Mouse (Mus musculus): ENCODE measurements at regions not wholly inside any gene's neighbourhood (a gene's known extent, or its start where the extent isn't known, plus 50 kb on each side); places are given as distances from the start of the nearest gene placed in this dataset.

DNA sequence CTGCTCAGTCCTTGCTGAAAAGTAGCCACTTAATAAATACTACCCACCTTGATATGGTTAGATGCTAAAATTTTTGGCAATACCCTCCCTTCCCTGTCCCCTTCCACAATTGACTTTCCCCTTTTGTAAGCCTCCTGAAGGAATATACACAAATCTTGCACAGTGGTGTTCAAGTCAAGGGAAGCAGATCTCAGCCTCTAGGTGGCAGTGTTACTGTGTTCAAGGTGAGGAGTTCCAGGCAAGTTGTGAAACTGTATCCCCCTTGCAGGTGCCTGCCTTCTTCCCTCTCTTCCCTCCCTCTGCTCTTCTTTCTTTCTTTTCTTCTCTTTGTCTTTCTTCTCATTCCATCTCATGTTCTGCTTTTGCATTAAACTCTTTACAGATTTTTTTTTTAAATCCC lies 239.1 kb downstream of the Sec16b start:
- Histone ChIP-seq H3K9me3 (replicated peaks) (peaks cover 3% of the 10 kb centered on the region; the same call in 1 of the 2 replicates), H3K4me2 (no peak overlapping the region), H3K36me3 (no peaks in the 10 kb centered on the region), H3K4me3 (no peak overlapping the region), H3K9ac (no peak overlapping the region), H3K27me3 (replicated peaks) (no peaks in the 10 kb centered on the region), H3K4me1 (replicated peaks) (no peaks in the 10 kb centered on the region), H3K27ac (ENCODE audit: poor library complexity, severe bottlenecking) (no peak overlapping the region)
- ATAC-seq (ENCODE audit: insufficient number of reproducible peaks, low FRiP score), result no peak

DNA sequence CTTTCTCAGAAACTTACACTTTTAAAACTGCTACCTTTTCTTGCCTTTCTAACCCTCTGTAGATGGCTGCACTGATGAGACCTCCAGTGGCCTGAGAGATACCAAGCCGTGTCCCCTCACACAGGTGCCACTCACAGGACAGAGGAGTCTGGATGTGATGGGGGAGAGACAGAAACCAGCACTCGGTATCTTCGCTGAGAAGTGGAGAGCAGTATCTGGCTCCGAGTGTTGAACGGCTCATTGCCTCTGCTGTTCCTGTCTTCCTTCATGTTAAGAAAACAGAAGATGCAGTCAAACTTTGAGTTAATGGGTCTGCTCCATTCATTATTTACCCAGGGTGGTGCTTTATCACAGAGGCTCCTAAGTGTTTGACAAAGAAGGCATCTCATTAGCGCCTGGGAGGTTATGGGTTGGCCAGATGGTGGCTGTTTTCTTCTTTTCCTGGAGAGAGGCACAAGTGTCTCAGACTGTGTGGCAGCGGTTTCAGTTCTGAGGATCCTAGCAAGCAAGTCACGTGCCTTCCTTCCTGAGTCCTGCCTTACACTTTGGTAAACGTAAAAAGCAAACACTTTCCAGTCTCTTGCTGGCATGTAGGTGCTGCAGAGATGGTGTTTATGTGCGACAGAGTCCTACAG lies 248.6 kb downstream of the Sec16b start:
- Histone ChIP-seq H3K36me3 (no peaks in the 10 kb centered on the region), H3K27me3 (replicated peaks) (no peaks in the 10 kb centered on the region), H3K4me2 (no peak overlapping the region), H3K9me3 (replicated peaks) (no peaks in the 10 kb centered on the region), H3K4me3 (no peak overlapping the region), H3K27ac (ENCODE audit: poor library complexity, severe bottlenecking) (no peak overlapping the region), H3K4me1 (replicated peaks) (no peaks in the 10 kb centered on the region), H3K9ac (no peak overlapping the region)
- no peak for ATAC-seq (ENCODE audit: insufficient number of reproducible peaks, low FRiP score)
- 36% methylated on average over 10 of the region's 10 CpGs for WGBS

DNA sequence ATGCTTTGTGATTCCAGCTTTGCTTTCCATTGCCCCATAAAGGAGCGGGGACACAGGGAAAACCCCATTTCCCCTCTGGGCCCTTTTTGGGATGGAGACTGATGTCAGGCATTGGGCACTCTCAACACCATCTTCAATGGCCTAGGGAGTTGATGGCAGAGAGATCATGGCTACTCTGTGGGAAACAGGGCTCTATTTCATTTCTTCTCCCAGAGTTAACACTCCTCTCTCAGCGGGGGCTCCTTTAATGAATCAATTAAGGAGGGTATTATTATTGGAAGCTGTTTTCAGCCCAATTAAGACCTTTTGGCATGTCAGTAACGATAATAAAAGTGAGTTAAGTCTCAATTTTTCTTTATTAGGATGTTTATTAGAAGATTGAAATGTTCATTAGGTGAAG lies 250.4 kb downstream of the Sec16b start:
- Histone ChIP-seq H3K27me3 (replicated peaks) (no peaks in the 10 kb centered on the region), H3K36me3 (no peaks in the 10 kb centered on the region), H3K4me3 (no peak overlapping the region), H3K9ac (no peak overlapping the region), H3K4me1 (replicated peaks) (no peaks in the 10 kb centered on the region), H3K4me2 (no peak overlapping the region), H3K27ac (ENCODE audit: poor library complexity, severe bottlenecking) (no peak overlapping the region), H3K9me3 (replicated peaks) (no peaks in the 10 kb centered on the region)
- 75% methylated on average over 3 of the region's 3 CpGs for WGBS
- ATAC-seq (ENCODE audit: insufficient number of reproducible peaks, low FRiP score), result no peak

DNA sequence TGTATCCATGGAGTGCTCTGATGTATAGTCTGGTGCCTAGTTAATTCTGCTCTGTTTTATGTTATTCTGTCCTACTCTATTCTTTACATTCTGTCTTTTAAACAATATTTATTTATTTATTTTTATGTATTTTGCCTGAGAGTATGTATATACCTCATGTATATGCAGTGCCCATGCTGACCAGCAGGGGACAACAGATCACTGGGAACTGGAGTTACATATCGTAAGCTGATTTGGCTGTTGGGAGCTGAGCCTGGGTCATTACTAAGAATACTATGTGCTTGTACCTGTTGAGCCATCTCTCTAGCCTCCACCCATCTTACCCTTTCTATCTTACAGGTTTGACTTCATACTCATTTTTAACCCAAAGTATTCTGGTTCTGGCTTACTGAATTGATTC lies 251.8 kb downstream of the Sec16b start:
- H3K9me3 ChIP-seq (replicated peaks), result no peaks in the 10 kb centered on the region
- no peaks in the 10 kb centered on the region for H3K27me3 ChIP-seq (replicated peaks)
- no peak overlapping the region for H3K4me3 ChIP-seq
- H3K27ac ChIP-seq (ENCODE audit: poor library complexity, severe bottlenecking), result no peak overlapping the region
- 80% methylated on average over 1 of the region's 1 CpGs for WGBS
- H3K4me1 ChIP-seq (replicated peaks), result no peaks in the 10 kb centered on the region
- no peak overlapping the region for H3K9ac ChIP-seq
- H3K36me3 ChIP-seq, result no peaks in the 10 kb centered on the region
- H3K4me2 ChIP-seq, result no peak overlapping the region
- ATAC-seq (ENCODE audit: insufficient number of reproducible peaks, low FRiP score), result no peak

DNA sequence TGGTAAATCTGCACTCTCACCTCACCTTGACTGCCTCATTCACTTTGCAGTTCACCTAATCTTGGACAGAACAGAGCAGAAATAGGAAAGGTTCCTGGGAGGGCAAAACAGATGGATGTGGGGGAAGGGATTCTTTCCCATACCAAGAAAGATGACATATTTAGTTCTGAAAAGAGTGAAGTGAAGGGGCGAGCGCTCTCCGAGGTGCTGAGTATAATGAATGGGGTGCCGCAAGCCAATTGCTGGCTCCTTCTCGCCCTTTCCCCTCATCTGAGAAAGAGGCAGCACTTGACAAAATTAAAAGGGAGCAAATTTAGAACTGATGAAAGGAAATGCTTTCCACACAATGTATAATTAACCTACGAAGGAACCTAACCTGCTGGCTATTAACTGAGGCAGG lies 261.7 kb downstream of the Sec16b start:
- no peaks in the 10 kb centered on the region for H3K27me3 ChIP-seq (replicated peaks)
- ATAC-seq (ENCODE audit: insufficient number of reproducible peaks, low FRiP score), result no peak
- no peak overlapping the region for H3K27ac ChIP-seq (ENCODE audit: poor library complexity, severe bottlenecking)
- no peak overlapping the region for H3K9ac ChIP-seq
- no peaks in the 10 kb centered on the region for H3K9me3 ChIP-seq (replicated peaks)
- H3K36me3 ChIP-seq, result no peaks in the 10 kb centered on the region
- no peak overlapping the region for H3K4me2 ChIP-seq
- H3K4me1 ChIP-seq (replicated peaks), result no peaks in the 10 kb centered on the region
- H3K4me3 ChIP-seq, result no peak overlapping the region
- WGBS, result 41% methylated on average over 6 of the region's 6 CpGs

DNA sequence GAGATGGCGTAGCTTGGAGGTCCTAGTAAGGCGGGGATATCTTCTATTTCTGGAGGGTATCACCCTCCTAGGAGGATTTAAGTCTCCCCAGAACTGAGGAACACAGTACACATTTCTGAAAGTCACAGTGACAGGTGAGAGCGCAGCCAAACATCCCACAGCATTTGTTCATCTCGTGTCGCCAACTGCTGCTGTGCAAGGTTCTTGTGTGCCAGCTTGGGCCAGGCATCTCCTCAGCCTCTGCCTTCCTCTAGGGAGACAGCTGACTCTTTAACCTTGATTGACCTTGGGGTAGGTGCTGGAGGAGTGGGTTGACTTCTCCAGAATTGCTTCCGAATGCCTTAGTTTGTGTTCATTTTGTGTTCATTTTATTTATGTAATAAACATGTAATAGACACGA lies 291.2 kb downstream of the Sec16b start:
- no peak for ATAC-seq (ENCODE audit: insufficient number of reproducible peaks, low FRiP score)
- Histone ChIP-seq H3K36me3 (no peaks in the 10 kb centered on the region), H3K4me2 (no peak overlapping the region), H3K27ac (ENCODE audit: poor library complexity, severe bottlenecking) (no peak overlapping the region), H3K27me3 (replicated peaks) (no peaks in the 10 kb centered on the region), H3K9ac (no peak overlapping the region), H3K9me3 (replicated peaks) (no peaks in the 10 kb centered on the region), H3K4me3 (no peak overlapping the region), H3K4me1 (replicated peaks) (no peaks in the 10 kb centered on the region)
- WGBS, result 81% methylated on average over 7 of the region's 7 CpGs

DNA sequence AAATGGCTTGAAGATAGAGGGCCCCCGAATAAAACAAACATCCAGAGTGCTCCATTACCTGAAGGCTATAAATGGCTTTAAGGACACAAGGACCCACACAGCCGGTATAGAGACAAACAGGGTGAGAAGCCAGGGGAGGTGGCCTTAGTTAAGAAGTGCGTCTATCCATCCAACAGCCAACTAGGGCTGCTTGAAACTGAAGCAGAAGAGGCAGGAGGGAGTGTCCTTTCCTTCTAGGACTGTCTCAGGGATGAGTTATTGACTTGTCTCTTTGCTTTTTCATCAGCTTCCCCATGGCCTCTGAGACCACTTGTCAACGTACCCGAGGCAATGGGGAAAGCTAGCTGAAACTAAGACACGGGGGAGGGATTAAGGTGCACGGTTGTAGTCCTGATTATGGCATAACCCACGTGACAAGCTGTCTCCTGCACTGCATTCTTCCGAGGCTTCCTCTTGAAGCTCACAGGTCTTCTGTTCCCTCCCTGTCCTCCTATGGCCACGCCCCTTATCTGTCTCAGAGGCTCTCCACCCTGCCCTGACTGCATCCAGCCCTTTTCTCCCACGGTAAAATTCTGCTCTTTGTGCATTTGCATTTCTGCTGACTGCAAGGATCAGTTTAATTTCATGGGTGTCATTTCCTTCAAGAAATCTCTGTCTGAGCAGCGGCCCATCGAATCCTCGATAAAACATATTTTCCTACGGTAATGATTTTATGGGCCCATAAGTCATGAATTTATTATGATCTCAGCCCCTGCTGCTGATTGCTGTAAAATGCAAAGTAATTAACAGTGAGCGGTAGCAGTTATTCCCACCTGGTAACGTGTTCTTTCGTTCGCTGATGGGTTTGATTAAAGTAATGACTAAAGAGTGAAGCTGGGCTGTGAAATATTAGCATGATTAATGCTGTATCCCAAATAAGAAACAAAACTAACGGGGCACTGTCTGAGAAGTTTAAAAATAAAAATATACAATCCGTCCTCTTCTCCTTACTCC lies 292.3 kb downstream of the Sec16b start:
- Histone ChIP-seq H3K4me3 (no peak overlapping the region), H3K4me1 (replicated peaks) (no peaks in the 10 kb centered on the region), H3K4me2 (no peak overlapping the region), H3K9me3 (replicated peaks) (no peaks in the 10 kb centered on the region), H3K9ac (no peak overlapping the region), H3K27ac (ENCODE audit: poor library complexity, severe bottlenecking) (no peak overlapping the region), H3K27me3 (replicated peaks) (no peaks in the 10 kb centered on the region), H3K36me3 (no peaks in the 10 kb centered on the region)
- no peak for ATAC-seq (ENCODE audit: insufficient number of reproducible peaks, low FRiP score)
- 62% methylated on average over 21 of the region's 21 CpGs for WGBS

DNA sequence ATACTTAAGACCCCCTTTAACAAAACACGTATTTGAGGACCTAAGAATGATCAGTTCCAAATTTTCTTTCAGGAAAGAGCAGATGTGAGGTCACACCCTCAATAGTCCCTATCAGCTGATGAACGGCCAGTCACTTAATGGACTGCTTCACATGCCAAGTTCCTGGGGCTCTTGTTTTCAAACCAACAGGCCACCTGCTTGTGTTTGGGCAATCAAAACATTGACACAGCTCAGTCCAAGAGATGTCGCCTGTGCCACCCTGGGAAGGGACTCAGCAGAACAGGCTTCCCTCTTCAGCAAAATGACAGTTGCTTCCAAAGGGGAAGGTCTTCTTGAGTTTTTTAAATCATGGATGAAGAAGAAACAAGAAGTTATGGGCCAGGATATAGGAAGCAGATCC lies 294.6 kb downstream of the Sec16b start:
- Histone ChIP-seq H3K36me3 (no peaks in the 10 kb centered on the region), H3K4me1 (replicated peaks) (no peaks in the 10 kb centered on the region), H3K4me3 (no peak overlapping the region), H3K4me2 (no peak overlapping the region), H3K27me3 (replicated peaks) (no peaks in the 10 kb centered on the region), H3K27ac (ENCODE audit: poor library complexity, severe bottlenecking) (no peak overlapping the region), H3K9me3 (replicated peaks) (no peaks in the 10 kb centered on the region), H3K9ac (no peak overlapping the region)
- 64% methylated on average over 3 of the region's 3 CpGs for WGBS
- no peak for ATAC-seq (ENCODE audit: insufficient number of reproducible peaks, low FRiP score)

DNA sequence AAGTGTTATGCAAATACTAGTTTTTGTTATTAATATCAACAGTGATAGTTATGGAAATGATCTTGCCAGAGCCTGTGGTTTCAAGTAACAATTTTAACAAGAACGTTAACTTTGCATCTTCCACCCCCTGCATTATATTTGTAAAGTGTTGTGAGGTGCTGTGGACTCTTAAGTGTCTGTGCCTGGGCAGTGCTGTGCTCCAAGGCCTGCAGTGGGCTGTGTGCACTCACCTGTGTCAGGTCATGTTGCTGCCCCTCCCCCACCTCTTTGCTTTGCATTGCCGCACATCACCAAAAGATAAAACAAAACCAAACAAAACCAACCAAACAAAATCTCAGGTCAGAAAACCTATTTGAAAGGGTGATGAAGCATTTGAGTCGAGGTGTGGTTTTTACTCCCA lies 297.7 kb downstream of the Sec16b start:
- Histone ChIP-seq H3K4me1 (replicated peaks) (no peaks in the 10 kb centered on the region), H3K9me3 (replicated peaks) (no peaks in the 10 kb centered on the region), H3K27me3 (replicated peaks) (no peaks in the 10 kb centered on the region), H3K27ac (ENCODE audit: poor library complexity, severe bottlenecking) (no peak overlapping the region), H3K36me3 (no peaks in the 10 kb centered on the region), H3K4me2 (no peak overlapping the region), H3K4me3 (no peak overlapping the region), H3K9ac (no peak overlapping the region)
- no peak for ATAC-seq (ENCODE audit: insufficient number of reproducible peaks, low FRiP score)
- WGBS, result 77% methylated on average over 3 of the region's 3 CpGs

DNA sequence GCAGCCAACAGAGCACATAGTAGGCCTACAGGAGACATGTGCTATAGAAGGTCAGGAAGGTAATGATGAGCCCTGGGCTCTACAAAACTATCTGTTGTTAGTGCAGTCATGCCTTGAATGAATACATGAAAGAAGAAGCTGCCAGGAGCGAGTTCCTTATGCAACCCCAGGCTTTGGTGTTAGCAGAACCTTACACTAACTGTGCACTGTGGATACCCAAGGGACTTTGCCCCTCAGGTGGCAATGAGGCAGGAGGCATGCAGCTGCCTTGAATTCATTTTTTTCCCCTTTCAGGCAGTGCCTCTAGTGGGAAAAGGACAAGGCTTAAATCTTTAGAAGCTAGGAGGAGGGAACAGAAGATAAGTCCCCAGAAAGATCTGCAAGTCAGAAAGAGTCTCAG lies 299.8 kb downstream of the Sec16b start:
- ATAC-seq (ENCODE audit: insufficient number of reproducible peaks, low FRiP score), result no peak
- no peaks in the 10 kb centered on the region for H3K36me3 ChIP-seq
- no peaks in the 10 kb centered on the region for H3K27me3 ChIP-seq (replicated peaks)
- no peak overlapping the region for H3K9ac ChIP-seq
- no peak overlapping the region for H3K4me2 ChIP-seq
- WGBS, result 78% methylated on average over 1 of the region's 1 CpGs
- no peaks in the 10 kb centered on the region for H3K9me3 ChIP-seq (replicated peaks)
- no peak overlapping the region for H3K27ac ChIP-seq (ENCODE audit: poor library complexity, severe bottlenecking)
- no peak overlapping the region for H3K4me3 ChIP-seq
- H3K4me1 ChIP-seq (replicated peaks), result no peaks in the 10 kb centered on the region

DNA sequence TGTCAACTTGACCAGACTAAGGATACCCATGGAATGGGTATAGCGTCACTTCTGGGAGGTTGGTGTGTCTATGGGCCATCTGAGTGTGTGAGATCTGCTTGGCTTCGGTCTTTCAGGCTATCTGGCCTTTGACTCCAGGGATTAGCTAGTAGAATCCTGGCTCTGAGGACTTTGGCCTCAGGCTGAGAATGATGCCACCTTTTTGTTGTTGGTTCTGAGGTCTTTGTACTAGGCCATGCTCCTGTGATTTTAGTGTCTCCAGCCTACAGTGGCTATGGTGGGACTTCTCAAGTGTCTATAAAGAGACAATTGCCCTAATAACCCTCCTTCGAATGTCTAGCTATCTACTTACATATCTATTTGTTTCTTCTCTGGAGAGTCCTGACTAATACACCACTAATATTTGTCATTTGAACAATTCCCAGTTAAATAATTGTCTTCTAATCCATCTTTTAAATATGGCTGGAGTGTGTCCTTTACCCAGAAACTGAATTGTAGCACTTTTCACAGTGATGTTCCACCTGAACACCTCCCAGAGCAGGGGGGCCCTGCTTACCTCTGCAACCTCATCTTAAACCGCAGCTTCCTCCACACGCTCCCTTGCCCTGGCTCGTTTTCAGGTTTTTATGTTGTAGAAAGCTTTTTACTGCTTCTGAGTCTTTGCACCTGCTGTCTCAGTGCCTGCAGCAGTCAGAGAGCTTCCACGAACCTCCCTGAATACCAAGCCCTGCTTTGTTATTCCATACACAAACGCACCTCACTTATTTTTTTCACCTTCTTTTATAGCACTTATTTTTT lies 303.3 kb downstream of the Sec16b start:
- 73% methylated on average over 8 of the region's 8 CpGs for WGBS
- Histone ChIP-seq H3K9ac (no peak overlapping the region), H3K4me2 (no peak overlapping the region), H3K4me3 (no peak overlapping the region), H3K9me3 (replicated peaks) (no peaks in the 10 kb centered on the region), H3K4me1 (replicated peaks) (no peaks in the 10 kb centered on the region), H3K36me3 (no peaks in the 10 kb centered on the region), H3K27ac (ENCODE audit: poor library complexity, severe bottlenecking) (no peak overlapping the region), H3K27me3 (replicated peaks) (no peaks in the 10 kb centered on the region)
- ATAC-seq (ENCODE audit: insufficient number of reproducible peaks, low FRiP score), result no peak
